Mouse (Mus musculus) ES-E14 (cell line): Measurements from ENCODE around the gene Lrrc8d.

Experiments used
- CHD2 ChIP-seq: IDR thresholded peaks from 2 replicates; pipeline ENCODE4 v1.6.1; 2014; ENCODE audit warnings: mild to moderate bottlenecking, low read depth, low read length, inconsistent platforms
- HCFC1 ChIP-seq: IDR thresholded peaks from 2 replicates; pipeline ENCODE4 v1.6.1; 2012; ENCODE audit warnings: low read length, inconsistent platforms, borderline replicate concordance; ENCODE audit not compliant: insufficient read depth
- MAFK ChIP-seq: IDR thresholded peaks from 2 replicates; pipeline ENCODE4 v1.6.1; 2014; ENCODE audit warnings: mild to moderate bottlenecking, low read depth, low read length, inconsistent platforms; ENCODE audit not compliant: insufficient read depth
- ZC3H11A ChIP-seq: IDR thresholded peaks from 2 replicates; pipeline ENCODE4 v1.6.1; 2012; ENCODE audit warnings: low read depth, mild to moderate bottlenecking, inconsistent platforms, low read length, borderline replicate concordance
- ZNF384 ChIP-seq: IDR thresholded peaks from 2 replicates; pipeline ENCODE4 v1.6.1; 2012; ENCODE audit warnings: low read depth, low read length, inconsistent platforms

GRCm38 (mm10) chr5:105740437-105740836 is 40.7 kb downstream of the Lrrc8d start:
- TF ChIP-seq HCFC1 (no peak), ZNF384 (no peak), MAFK (no peak), CHD2 (no peak), ZC3H11A (no peak)
